Comparison of ENCODE assay signal across 19 mouse cellular contexts in the genomic region with DNA sequence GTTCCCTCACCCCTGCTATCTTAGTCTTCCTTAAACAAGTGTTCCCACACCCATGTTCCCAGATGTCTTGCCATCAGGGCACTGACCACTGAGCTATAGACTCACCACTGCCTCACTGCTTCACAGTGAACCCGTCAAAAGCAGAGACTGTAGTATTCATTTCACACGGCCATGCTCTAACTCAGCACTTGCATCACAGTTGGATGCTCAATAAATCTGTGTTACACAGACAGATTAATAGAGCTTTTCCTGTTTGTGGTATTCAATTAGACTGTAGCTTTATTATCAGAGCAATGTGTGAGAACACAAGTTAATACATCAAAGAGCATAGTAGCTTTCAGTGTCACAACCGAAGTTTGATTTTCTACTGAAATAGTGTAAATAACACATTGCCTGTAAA.
"Had no signal": no experiment of that assay in that cellular context is flagged by ENCODE, and none has a peak within 500 bp of the region (broad histone marks: within the 10 kb centered on the region; RNA-seq: fewer than 3 reads in every experiment).

No protein-coding gene starts in this region.

- H3K9ac ChIP-seq: liver, embryonic 14.5 days; lung, embryonic 14.5 days; midbrain, embryonic 12.5 days; neural tube, embryonic 13.5 days had no signal

- ATAC-seq: midbrain, embryonic 16.5 days had no signal

- H3K4me3 ChIP-seq: midbrain, embryonic 10.5 days; midbrain, embryonic 12.5 days; myocyte; neural tube, embryonic 13.5 days had no signal

- H3K4me1 ChIP-seq: neural tube, embryonic 13.5 days had no signal

- H3K9me3 ChIP-seq: midbrain, embryonic 10.5 days; midbrain, embryonic 12.5 days; neural tube, embryonic 13.5 days had no signal

- DNase-seq: lung, adult 18-20 months; lung, embryonic 14.5 days; lung, postnatal 10 days; lung, postnatal 4 days; midbrain, embryonic 14.5 days; retina, postnatal 1 day; right cerebral cortex, adult 18-20 months; right cerebral cortex, postnatal 25 days; right cerebral cortex, postnatal 4 days; spleen, adult 18-20 months; thymus, adult 18-20 months; thymus, postnatal 14 days; thymus, postnatal 36 days had no signal

- H3K27ac ChIP-seq: liver, embryonic 14.5 days; midbrain, embryonic 10.5 days; midbrain, embryonic 12.5 days; neural tube, embryonic 13.5 days had no signal

- H3K27me3 ChIP-seq: midbrain, embryonic 12.5 days; neural tube, embryonic 13.5 days had no signal

- H3K4me2 ChIP-seq: lung, embryonic 14.5 days; midbrain, embryonic 12.5 days; neural tube, embryonic 13.5 days had no signal

- H3K36me3 ChIP-seq: midbrain, embryonic 10.5 days; midbrain, embryonic 12.5 days had no signal
